Mouse (Mus musculus): ENCODE measurements at regions not wholly inside any gene's neighbourhood (a gene's known extent, or its start where the extent isn't known, plus 50 kb on each side); places are given as distances from the start of the nearest gene placed in this dataset.

- DNase-seq: peak; percentile 82
Observed at GRCm38 (mm10) chr11:45795731-45796130, 56.1 kb upstream of the Clint1 start.

- DNase-seq: no peak
Observed at GRCm38 (mm10) chr11:45799732-45800386, 52.0 kb upstream of the Clint1 start.

All from kidney, postnatal 14 days (tissue).